Mouse (Mus musculus) lung, postnatal 0 days (tissue): ENCODE data around the gene Cnr2.

Experiments used
- CTCF ChIP-seq: IDR thresholded peaks from 2 replicates; pipeline ENCODE4 v1.5.1; 2016; ENCODE audit warnings: antibody characterized with exemption, mild to moderate bottlenecking
- EP300 ChIP-seq: IDR thresholded peaks from 2 replicates; pipeline ENCODE4 v1.6.1; 2016; ENCODE audit warnings: antibody characterized with exemption, mild to moderate bottlenecking, control low read depth

DNA sequence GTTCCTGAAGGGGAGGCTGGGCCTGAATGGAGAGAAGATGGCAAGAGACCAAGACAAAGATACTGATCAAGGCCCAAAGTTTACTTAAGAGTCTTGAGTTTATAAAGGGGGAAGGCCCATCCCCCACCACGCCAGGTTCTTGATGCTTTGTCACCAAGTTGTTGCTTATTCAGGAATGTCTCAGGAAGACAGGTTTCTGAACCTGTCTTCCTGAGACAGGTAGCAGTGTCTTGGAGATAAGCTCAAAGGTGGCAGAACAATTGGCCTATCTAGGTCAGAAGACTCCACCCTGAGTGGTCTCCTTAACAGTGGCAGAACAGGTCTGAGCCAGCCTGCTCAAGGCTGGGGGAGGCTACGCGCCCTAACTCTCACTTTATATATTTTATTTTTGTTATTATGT, 31.7 kb downstream of the Cnr2 start:
- TF ChIP-seq CTCF (no peak), EP300 (no peak)
